Mouse (Mus musculus) heart, postnatal 10 days (tissue): Measurements from ENCODE around the gene Phkg2. TPM values are rescaled to one million over a fixed set of nuclear protein-coding genes. Genes with fewer than 3 reads are reported as not detected.
"Not testable (repeated sequence)": the region's sequence is repeated elsewhere in the genome, so short reads cannot be mapped to it uniquely, and the experiment has no call there.

Experiments used
- DNase-seq, 2 experiments: peaks; one replicate each; pipeline ENCODE4 v3.0.0; 2021
- intact Hi-C: fragments of 180-260 bp; cut with DNase I; formaldehyde crosslinking; loops from one replicate; pipeline ENCODE4 v1.15.1; 2025
- total RNA-seq, 2 experiments: library from RNA; stranded (reverse); gene quantifications; 2 replicates each; pipeline ENCODE4 v1.2.3; 2021

The Phkg2 gene
- total RNA-seq, 2 experiments from 2014 or later, result 21.0 to 21.1 TPM

DNA sequence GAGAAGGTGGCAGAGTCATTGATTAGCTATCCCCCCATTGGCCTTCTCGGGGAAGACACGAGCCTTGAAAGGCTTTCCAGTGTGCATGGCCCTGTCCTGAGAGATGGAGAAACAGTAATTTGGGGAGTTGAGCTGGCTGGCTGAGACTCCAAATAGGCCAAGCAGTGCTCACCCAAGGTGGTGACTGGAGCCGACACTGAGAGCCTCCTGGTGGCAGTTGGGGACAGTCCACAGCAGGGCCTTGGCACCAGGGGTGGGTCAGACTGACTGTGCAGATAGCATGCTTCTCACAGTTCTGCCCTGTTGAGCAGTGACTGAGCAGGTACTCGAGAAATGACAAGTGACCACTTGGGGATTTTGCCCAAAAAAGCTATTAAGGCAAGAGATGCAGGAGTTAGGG lies 28.6 kb downstream of the Phkg2 start:
- DNase-seq, result no peak
- intact Hi-C loops, result no loop called here

- DNase-seq, result no peak
- intact Hi-C loops, result no loop called here
These were observed 29.8 kb downstream of the Phkg2 start for GRCm38 (mm10) chr7:127602903-127603302.

DNA sequence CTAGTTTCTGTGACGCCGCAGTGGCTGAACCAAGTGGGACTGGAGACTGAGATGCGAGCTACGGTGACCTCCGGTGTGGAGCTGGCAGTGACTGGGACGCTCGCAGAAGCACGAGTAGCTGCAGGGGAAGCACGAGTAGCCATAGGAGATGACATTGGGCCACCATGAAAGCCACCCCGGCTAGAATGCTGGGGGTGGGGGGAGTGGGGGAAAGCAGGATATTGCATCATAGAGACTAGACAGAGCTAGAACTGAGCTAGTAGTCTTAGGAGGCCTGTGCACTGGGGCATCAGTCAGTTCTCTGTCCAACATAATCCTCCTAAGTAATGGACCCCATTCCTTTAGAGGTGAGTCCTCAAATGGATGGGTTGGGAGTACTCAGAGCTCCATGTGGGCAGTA lies 31.1 kb downstream of the Phkg2 start:
- intact Hi-C loops, result no loop called here
- no peak for DNase-seq

DNA sequence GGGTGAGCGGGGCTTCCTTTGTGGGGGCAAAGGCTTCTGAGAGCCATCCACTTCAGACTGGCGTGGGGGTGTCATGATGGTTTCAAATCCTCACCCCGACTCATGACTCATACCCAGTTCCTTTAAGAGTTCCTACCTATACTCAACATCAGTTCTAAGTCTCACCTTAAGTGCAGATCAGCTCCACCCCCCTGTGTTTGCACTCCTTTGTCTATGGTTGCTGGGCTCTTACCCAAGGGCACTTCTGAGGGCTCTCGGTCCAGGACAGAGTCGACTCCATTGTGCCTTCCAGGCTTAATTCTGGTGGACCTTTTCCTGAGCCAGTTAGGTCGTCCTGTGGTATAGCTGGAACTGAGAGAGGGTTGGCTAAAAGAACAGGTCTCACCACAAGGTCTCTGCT lies 34.0 kb downstream of the Phkg2 start:
- no peak for DNase-seq
- intact Hi-C loops, result no loop called here

- intact Hi-C loops, result loop anchor here (5.0 kb wide), 1 partner anchor 136 kb away; no protein-coding TSS in a partner anchor
These were observed 37.9 kb downstream of the Phkg2 start for GRCm38 (mm10) chr7:127611011-127611410.

GRCm38 (mm10) chr7:127611561-127611960 lies 38.4 kb downstream of the Phkg2 start:
- no peak for DNase-seq
- intact Hi-C loops, result loop anchor here (5.0 kb wide), 1 partner anchor 136 kb away; no protein-coding TSS in a partner anchor

More at GRCm38 (mm10) chr7:127611011-127611410, 37.9 kb downstream of the Phkg2 start:
- DNase-seq, result no peak

GRCm38 (mm10) chr7:127613501-127613900 lies 40.4 kb downstream of the Phkg2 start:
- DNase-seq, result peak; percentile 27 to 37
- intact Hi-C loops, result loop anchor here (5.0 kb wide), 1 partner anchor 134 kb away; no protein-coding TSS in a partner anchor

DNA sequence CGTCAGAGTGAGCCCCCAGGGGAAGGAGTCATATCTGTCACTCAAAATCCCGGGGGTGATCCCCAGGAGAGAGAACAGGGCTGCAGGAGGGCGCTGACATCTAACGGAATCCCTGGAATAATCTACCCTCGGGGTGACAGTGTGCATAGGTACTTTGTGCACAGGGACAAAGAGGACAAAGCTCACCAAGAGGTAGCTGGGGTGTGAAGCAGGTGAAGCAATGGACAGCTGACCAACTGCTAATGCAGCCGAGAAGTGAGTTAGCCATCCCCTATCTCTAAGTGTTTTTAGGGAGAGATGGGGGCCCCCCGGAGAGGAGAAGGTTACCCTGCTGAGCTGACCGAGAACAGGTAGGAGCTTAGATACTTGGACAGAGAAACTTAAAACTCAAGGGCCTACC lies 41.0 kb downstream of the Phkg2 start:
- intact Hi-C loops, result loop anchor here (1.0 to 5.0 kb wide), 2 partner anchors 23 to 133 kb away; no protein-coding TSS in a partner anchor
- DNase-seq, result peak in 1 of 2 experiments; percentile 31

DNA sequence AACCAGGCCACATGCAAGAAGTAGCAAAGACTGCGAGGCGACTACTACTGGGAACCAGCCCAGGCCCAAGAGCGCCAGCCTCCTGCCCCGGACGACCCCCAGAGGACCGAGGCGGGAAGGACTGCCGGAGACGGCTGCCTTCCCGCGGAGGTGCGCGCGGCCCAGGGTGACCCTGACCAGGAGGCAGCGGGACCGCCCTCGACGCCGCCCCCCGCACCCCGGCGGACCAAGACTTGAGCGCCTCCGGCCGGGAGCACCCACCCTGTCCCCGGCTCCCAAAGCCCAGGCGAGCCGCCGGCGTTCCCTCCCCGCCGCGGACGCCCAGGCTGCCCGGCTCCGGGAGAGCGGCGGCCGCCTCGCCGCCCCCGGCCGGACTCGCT lies 41.4 kb downstream of the Phkg2 start:
- intact Hi-C loops, result loop anchor here (1.0 to 5.0 kb wide), 2 partner anchors 23 to 133 kb away; no protein-coding TSS in a partner anchor
- peak; percentile 75 to 78 for DNase-seq

GRCm38 (mm10) chr7:127614891-127615843 lies 42.0 kb downstream of the Phkg2 start, which contains the start of gene Zfp629:
Gene Zfp629 (minus strand): TSS chr7:127615797.
- intact Hi-C loops, result loop anchor here (1.0 to 5.0 kb wide), 3 partner anchors 22 to 132 kb away; partner anchors contain the start of gene Bcl7c
- DNase-seq, result peak; percentile 87 to 90

DNA sequence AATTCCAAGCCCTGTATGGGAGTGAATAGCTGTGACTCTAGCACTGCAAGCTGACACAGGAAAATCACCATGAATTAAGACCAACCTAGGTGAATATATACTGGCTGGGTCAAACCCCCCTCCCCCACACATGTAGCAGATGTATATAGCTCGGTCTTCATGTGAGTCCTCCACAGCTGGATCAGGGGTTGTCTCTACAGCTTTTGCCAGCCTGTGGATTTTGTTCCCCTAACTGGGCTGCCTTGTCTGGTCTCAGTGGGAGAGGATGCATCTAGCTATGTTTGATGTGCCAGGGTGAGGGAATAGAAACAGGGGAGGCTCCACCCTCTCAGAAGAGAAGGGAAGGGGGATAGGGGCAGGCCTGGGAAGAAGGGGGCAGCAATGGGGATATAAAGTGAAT lies 43.2 kb downstream of the Phkg2 start:
- no peak for DNase-seq
- intact Hi-C loops, result loop anchor here (5.0 kb wide), 1 partner anchor 91 kb away; the partner anchor contains the start of gene Bcl7c

GRCm38 (mm10) chr7:127616881-127617280 lies 43.7 kb downstream of the Phkg2 start:
- intact Hi-C loops, result loop anchor here (5.0 kb wide), 1 partner anchor 90 kb away; the partner anchor contains the start of gene Bcl7c
- no peak for DNase-seq

- intact Hi-C loops, result loop anchor here (5.0 kb wide), 1 partner anchor 89 kb away; the partner anchor contains the start of gene Bcl7c
- no peak for DNase-seq
These were observed 44.8 kb downstream of the Phkg2 start for GRCm38 (mm10) chr7:127617962-127618361.

- intact Hi-C loops, result loop anchor here (5.0 kb wide), 1 partner anchor 89 kb away; the partner anchor contains the start of gene Bcl7c
These were observed 45.3 kb downstream of the Phkg2 start for GRCm38 (mm10) chr7:127618402-127618801.

GRCm38 (mm10) chr7:127626039-127626438 lies 52.9 kb downstream of the Phkg2 start:
- intact Hi-C loops, result no loop called here
- DNase-seq, result no peak

More at GRCm38 (mm10) chr7:127618402-127618801, 45.3 kb downstream of the Phkg2 start:
- not testable (repeated sequence) for DNase-seq

DNA sequence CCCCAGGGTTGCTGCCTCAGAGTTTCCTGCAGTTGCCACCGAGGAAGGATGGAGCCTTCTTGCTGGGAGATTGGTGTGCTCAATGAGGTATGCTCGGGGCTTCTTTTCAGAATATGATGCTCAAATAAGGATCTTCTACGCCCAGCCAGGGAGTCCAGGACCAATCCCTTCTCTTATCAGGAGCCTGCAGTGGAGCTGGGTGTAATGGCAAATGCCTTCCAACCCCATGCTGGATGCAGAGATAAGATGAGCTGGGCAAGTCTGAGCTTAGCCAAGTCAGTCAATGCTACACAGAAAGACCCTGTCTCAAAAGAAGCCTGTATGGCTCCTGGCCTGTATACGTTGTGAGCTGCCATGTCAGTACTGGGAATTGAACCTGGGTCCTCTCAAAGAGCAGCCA lies 53.3 kb downstream of the Phkg2 start:
- DNase-seq, result no peak
- intact Hi-C loops, result no loop called here

GRCm38 (mm10) chr7:127628646-127629045 lies 55.5 kb downstream of the Phkg2 start:
- intact Hi-C loops, result no loop called here
- no peak for DNase-seq

DNA sequence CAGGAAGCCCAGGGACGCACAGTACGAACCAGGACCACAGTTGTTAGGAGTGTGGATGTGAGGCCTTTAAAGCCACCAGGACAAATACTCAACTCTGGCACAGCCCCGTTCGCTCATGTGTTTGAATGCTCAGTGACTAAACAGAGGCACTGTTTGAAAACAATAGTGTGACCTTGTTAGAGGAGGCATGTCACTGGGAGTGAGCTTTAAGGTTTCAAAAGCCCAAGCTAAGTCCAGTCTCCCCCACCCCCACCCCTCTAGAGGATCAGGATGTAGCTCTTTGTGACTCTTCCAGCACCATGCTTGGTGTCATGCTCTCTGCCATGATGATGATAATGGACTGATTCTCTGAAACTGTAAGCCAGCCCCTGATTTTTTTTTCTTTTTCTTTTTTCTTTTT lies 58.3 kb downstream of the Phkg2 start:
- intact Hi-C loops, result no loop called here
- DNase-seq, result no peak
